Mouse (Mus musculus) A20 (cell line): Measurements from ENCODE around the gene 2610301B20Rik.
A peak's percentile ranks its signal among the peaks of the same experiment; 100 is the strongest.
"Not testable (repeated sequence)": the region's sequence is repeated elsewhere in the genome, so short reads cannot be mapped to it uniquely, and the experiment has no call there.

Experiments
- DNase-seq: peaks from one replicate; pipeline ENCODE4 v3.0.0-alpha.2; 2011; ENCODE audit warnings: low read depth, low spot score

2610301B20Rik gene

DNA sequence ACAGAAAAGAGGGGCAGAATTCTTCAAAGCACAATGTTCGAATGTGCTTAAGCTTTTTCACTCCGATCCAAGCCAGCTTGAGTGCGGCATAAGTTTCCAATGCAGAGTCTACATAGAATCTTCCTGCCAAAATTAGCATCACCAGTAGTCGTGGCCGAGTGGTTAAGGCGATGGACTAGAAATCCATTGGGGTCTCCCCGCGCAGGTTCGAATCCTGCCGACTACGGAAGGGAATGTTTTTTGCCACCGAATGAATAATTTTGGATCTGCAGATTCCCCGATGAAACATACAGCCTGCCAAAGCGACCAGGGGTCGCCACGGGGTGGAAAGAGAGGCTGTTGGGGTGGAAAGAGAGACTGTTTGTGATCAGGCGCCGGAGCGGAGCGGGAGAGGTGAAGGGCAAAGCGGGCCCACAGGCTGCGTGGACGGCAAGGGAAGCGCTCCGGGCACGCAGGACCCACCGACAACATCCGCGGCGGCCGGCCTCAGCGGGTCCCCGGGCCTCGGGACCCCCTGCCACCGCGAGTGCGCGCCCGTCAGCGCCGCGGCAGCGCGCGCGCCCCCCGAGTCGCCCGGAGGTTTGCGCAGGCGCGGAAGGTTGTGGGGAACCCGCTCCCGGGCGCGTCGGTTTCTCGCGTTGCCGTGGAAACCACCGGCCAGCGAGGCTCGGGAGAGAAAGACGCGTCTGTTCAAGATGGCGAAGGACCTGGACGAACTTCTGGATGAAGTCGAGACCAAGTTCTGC lies at the start of gene 2610301B20Rik:
Gene 2610301B20Rik (plus strand): TSS at position 579 of the 746 bp plus-strand sequence.
- peak; percentile 93 for DNase-seq

GRCm38 (mm10) chr4:10833273-10833672 lies 41.0 kb upstream of the 2610301B20Rik start:
- DNase-seq, result peak; percentile 30

- peak; percentile 34 for DNase-seq
These were observed 38.8 kb upstream of the 2610301B20Rik start for GRCm38 (mm10) chr4:10835252-10836051.

DNA sequence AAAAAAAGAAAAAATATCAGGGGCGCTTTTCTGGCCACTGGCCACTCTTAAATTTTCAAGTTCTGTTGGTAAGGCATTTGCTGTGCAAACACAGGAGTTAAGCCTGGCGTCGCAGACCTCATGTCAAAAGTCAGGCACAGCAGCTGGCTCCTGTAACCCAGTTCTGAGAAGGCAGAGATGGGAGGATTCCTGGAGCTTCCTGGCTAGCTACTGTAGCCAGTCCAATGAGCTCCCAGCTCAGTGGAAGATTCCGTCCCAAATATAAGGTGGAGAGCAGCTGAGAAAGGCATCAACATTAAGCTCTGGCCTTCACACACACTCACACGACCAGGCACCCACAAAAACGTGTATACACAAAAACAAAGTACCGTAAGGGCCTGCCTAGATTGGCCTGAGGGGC lies 28.4 kb upstream of the 2610301B20Rik start:
- DNase-seq, result no peak

GRCm38 (mm10) chr4:10849812-10850211 lies 24.5 kb upstream of the 2610301B20Rik start:
- no peak for DNase-seq

- DNase-seq, result no peak
These were observed 23.3 kb upstream of the 2610301B20Rik start for GRCm38 (mm10) chr4:10851013-10851412.

DNA sequence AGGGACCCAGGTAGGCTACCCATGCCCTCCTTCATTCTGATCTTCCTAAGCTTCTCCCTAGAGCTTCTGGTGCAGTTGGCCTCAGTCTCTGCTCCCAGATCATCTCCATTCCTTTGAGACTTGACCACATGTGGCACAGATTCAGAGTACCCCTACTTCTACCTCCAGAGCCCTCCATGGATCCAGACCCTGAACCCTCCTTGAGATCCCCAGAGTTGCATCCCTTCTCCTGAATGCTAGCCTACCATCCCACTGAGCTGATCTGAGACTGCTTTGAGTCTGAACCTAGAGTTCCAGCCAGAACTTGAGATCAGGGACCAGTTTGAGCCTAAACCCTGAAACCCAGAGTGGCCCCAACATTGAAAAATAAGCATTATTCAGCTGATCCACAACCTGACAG lies 15.1 kb upstream of the 2610301B20Rik start:
- DNase-seq, result no peak

DNA sequence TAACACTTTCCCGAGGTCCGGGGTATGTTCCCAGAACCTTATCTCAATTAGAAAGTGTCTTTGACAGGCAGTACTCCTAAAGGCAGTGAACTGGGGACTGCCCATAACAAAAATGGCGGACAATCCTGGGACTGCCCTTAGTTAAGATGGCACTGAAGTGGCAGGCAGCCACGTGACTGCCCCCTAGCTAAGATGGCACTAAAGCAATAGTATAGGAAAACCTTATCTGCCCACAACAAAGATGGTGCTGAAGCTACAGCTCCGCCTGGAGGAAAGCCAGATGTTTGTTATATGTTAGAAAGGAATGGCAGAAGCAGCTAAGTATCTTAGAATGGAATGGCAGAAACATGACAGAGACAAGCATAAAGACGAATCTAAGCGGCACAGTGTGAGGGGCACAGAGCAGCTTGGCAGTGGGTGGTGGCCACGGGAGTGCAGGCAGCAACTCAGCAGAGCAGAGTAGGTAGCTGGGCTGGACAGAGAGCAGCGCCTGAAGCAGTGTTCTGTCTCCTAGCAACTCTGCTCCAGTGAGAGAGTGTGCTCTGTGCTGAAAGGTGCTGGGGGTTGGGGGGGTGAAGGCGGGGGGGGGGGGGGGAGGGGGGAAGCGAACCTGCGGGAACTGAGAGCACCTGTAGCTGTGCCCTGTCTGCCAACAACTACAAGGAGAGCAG lies 14.3 kb upstream of the 2610301B20Rik start:
- no peak for DNase-seq

GRCm38 (mm10) chr4:10860825-10861224 lies 13.5 kb upstream of the 2610301B20Rik start:
- DNase-seq, result no peak

DNA sequence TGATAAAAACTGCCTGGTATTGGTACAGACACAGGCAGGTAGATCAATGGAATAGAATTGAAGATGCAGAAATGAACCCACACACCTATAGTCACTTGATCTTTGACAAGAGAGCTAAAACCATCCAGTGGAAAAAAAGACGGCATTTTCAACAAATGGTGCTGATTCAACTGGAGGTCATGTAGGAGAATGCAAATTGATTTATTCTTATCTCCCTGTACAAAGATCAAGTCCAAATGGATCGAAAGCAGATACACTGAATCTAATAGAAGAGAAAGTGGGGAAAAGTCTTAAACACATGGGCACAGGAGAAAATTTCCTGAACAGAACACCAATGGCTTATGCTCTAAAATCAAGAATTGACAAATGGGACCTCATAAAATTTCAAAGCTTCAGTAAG lies 11.4 kb upstream of the 2610301B20Rik start:
- DNase-seq, result not testable (repeated sequence)

GRCm38 (mm10) chr4:10872231-10872630 lies 2.1 kb upstream of the 2610301B20Rik start:
- DNase-seq, result no peak

GRCm38 (mm10) chr4:10872685-10873539 lies 1.4 kb upstream of the 2610301B20Rik start:
- peak; percentile 62 for DNase-seq

- DNase-seq, result no peak
These were observed 764 bp upstream of the 2610301B20Rik start for GRCm38 (mm10) chr4:10873549-10873919.

GRCm38 (mm10) chr4:10874718-10875121 lies 422 bp downstream of the 2610301B20Rik start:
- DNase-seq, result no peak

DNA sequence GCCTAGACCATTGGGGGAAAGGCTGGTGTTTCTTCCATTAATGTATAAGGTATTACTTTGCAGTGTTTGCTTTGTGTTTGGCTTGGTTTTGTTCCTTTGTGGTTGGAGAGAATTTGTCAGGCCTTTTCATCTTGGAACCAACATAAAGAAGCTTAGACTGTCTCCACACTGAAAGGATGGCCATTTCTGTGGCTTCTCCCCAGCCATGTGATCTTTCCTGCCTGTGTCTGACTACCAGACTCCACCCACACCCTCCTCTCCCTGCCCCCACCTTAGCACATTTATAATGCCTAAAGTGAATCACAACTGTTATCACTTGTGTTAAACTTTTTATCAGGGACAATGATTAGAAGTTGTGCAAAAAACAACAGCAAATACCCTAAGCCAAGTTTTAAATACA lies 1.1 kb downstream of the 2610301B20Rik start:
- peak; percentile 31 for DNase-seq

- DNase-seq, result no peak
These were observed 2.8 kb downstream of the 2610301B20Rik start for GRCm38 (mm10) chr4:10877057-10877456.

GRCm38 (mm10) chr4:10883740-10884408 lies 9.6 kb downstream of the 2610301B20Rik start:
- DNase-seq, result no peak

GRCm38 (mm10) chr4:10888835-10889234 lies 14.5 kb downstream of the 2610301B20Rik start:
- no peak for DNase-seq

GRCm38 (mm10) chr4:10896262-10896661 lies 22.0 kb downstream of the 2610301B20Rik start:
- no peak for DNase-seq

- peak; percentile 51 for DNase-seq
These were observed 22.6 kb downstream of the 2610301B20Rik start for GRCm38 (mm10) chr4:10896859-10897258.
